Mouse (Mus musculus): ENCODE results near the gene Homez. TPM values are rescaled to one million over a fixed set of nuclear protein-coding genes. Genes with fewer than 3 reads are reported as not detected.

Gene Homez
- polyA plus RNA-seq, 1 experiment from 2014 or later: 10.6 TPM

DNA sequence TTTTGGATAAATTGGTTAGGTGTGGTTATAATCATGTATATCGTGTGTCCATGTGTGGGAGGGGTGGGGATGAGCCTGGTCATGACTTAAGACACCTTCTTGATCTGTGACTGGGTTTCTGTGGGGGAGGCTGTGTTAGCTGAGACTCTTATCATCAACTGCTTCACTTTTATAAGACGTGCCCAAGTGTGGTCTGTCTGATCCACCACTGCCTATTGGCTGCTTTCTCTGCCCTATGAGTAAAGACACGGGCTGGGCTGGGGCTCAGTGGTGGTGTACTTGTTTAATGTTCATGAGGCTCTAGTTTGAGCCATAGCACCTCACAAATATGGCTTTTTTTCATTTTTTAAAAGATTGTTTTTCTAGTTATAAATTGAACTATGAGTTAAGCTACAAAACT is 55.0 kb downstream of the Homez start:
- no peaks in the 10 kb centered on the region for H3K9me3 ChIP-seq (replicated peaks)
- 74% methylated on average over 3 of the region's 3 CpGs for WGBS

GRCm38 (mm10) chr14:54813991-54814390 is 56.8 kb downstream of the Homez start, which contains the start of gene Rnf212b:
Gene Rnf212b, plus strand, starts transcription at chr14:54814141.
- H3K4me1 ChIP-seq: no peaks in the 10 kb centered on the region
- no peak within 1 kb of the TSS for H3K27ac ChIP-seq (replicated peaks)
- H3K9ac ChIP-seq (replicated peaks): no peak within 1 kb of the TSS
- H3K27me3 ChIP-seq (replicated peaks): no peaks in the 10 kb centered on the region
- H3K36me3 ChIP-seq: no peaks in the 10 kb centered on the region
- no peak for ATAC-seq (ENCODE audit: low FRiP score)
- no peak within 1 kb of the TSS for H3K4me3 ChIP-seq (replicated peaks)
- WGBS: 91% methylated on average over 29 of the region's 29 CpGs
- no peak within 1 kb of the TSS for H3K4me2 ChIP-seq
- H3K9me3 ChIP-seq (replicated peaks): no peaks in the 10 kb centered on the region

More for the DNA sequence above, 55.0 kb downstream of the Homez start:
- Histone ChIP-seq H3K4me3 (replicated peaks) (no peak overlapping the region), H3K36me3 (no peaks in the 10 kb centered on the region), H3K27ac (replicated peaks) (no peak overlapping the region), H3K4me1 (no peaks in the 10 kb centered on the region), H3K27me3 (replicated peaks) (no peaks in the 10 kb centered on the region), H3K4me2 (no peak overlapping the region), H3K9ac (replicated peaks) (no peak overlapping the region)
- no peak for ATAC-seq (ENCODE audit: low FRiP score)

DNA sequence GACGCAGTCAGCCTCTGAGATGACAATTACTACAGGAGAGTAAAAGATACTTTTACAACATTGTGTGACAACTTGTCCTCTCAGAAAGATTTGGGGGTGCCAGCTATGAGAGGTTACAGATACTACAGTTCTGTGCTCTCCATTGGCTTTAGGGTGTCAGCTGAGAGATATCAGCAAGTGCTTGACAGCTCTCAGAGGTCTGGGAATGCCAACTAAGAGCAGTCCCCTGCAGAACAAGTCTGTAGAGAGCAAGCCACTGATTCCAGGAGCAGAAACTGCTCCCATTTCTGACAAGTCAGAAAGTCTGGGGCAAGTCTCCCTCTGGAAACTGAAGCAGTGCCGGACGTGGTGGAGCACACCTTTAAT is 61.1 kb downstream of the Homez start:
- ATAC-seq (ENCODE audit: low FRiP score): no peak
- Histone ChIP-seq H3K4me3 (replicated peaks) (no peak overlapping the region), H3K36me3 (no peaks in the 10 kb centered on the region), H3K27ac (replicated peaks) (no peak overlapping the region), H3K9me3 (replicated peaks) (no peaks in the 10 kb centered on the region), H3K27me3 (replicated peaks) (no peaks in the 10 kb centered on the region), H3K4me2 (no peak overlapping the region), H3K4me1 (no peaks in the 10 kb centered on the region), H3K9ac (replicated peaks) (no peak overlapping the region)
- 84% methylated on average over 3 of the region's 3 CpGs for WGBS

DNA sequence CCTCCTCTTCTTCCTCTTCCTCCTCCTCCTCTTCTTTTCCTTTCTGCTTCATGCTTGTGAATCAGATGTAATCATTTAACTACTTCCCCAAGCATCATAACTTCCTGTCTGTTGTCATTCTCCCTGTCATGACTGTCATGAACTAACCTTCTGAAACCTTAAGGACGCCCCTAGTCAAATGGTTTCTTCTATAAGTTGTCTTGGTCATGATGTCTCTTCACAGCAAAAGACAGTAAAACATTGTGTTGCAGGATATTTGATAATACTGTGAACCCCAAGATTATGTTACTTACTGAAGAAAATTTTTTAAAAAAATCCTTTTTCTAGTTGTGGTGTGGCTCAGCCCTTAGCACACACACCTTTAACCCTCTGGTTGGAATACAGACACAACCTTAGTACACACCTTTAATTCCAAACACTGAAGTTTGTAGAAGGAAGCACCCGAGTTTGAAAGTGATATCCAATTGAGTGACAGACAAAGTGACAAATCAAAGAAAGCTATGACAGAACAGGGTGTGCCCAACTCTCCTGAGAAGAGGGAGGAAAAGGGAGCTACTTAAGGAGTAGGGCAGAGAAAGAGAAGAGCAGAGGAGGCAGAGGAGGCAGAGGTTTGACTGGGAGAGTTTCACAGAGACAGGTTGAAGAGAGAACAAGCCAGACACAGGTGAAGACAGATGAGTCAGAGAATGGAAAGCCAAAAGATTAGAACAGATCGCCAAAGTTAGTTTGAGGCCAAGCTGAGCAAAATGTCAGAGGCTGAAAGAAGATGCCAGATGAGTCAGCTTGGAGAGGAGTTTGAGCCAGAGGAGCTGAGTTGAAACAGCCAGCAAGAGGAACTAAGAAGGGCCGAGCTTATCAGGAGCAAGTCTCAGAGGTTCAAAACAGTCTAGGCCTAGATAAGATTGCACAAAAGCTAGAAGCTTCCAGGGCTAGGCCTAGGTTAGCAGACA is 61.8 kb downstream of the Homez start:
- Histone ChIP-seq H3K4me1 (no peaks in the 10 kb centered on the region), H3K36me3 (no peaks in the 10 kb centered on the region), H3K4me2 (no peak overlapping the region), H3K9me3 (replicated peaks) (no peaks in the 10 kb centered on the region), H3K27me3 (replicated peaks) (no peaks in the 10 kb centered on the region), H3K27ac (replicated peaks) (no peak overlapping the region), H3K9ac (replicated peaks) (no peak overlapping the region), H3K4me3 (replicated peaks) (no peak overlapping the region)
- WGBS: 81% methylated on average over 4 of the region's 4 CpGs
- no peak for ATAC-seq (ENCODE audit: low FRiP score)

DNA sequence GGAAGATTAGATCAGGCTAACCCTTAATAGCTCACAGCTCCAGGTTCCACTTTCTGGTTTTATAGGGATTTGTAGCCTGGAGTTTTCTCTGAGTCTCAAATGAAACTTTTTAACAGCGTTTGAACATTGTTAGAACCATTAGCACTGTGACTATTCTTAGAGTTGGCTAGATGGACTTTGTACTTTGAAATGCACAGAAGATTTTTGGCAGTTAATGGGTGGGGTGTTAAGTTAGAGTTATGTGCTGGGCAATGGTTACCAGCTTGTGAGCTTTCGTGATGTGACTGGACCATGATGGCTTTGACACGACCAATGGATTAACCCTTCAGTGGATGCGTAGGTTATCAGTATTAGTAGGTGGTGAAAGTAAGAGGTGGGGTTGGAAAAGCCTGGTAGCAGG is 64.6 kb downstream of the Homez start:
- ATAC-seq (ENCODE audit: low FRiP score): no peak
- Histone ChIP-seq H3K27ac (replicated peaks) (no peak overlapping the region), H3K4me2 (no peak overlapping the region), H3K9me3 (replicated peaks) (no peaks in the 10 kb centered on the region), H3K4me1 (no peaks in the 10 kb centered on the region), H3K4me3 (replicated peaks) (no peak overlapping the region), H3K27me3 (replicated peaks) (no peaks in the 10 kb centered on the region), H3K36me3 (no peaks in the 10 kb centered on the region), H3K9ac (replicated peaks) (no peak overlapping the region)
- WGBS: 88% methylated on average over 4 of the region's 4 CpGs

Other genes with a start within 250 kb of the Homez start
- 0.04 and 27.8 TPM in 2 replicates for gene Psmb11, start 249.5 kb downstream of the Homez start, polyA plus RNA-seq (2015; fragmentation: Nextera tagmentation; extraction: Ambion mirVana)
- gene Gm17606, start 230.0 kb downstream of the Homez start, polyA plus RNA-seq (2015; fragmentation: Nextera tagmentation; extraction: Ambion mirVana): not detected in 2 replicates
- gene Cdh24, start 229.6 kb downstream of the Homez start, polyA plus RNA-seq (2015; fragmentation: Nextera tagmentation; extraction: Ambion mirVana): 13.2 and 14.0 TPM in 2 replicates
- 72.2 and 72.3 TPM in 2 replicates for gene 1700123O20Rik, start 184.7 kb downstream of the Homez start, polyA plus RNA-seq (2015; fragmentation: Nextera tagmentation; extraction: Ambion mirVana)
- 113 and 115 TPM in 2 replicates for gene Acin1, start 184.0 kb downstream of the Homez start, polyA plus RNA-seq (2015; fragmentation: Nextera tagmentation; extraction: Ambion mirVana)
- 0.18 and 0.19 TPM in 2 replicates for gene Gm29776, start 172.1 kb downstream of the Homez start, polyA plus RNA-seq (2015; fragmentation: Nextera tagmentation; extraction: Ambion mirVana)
- gene Cebpe, start 158.8 kb downstream of the Homez start, polyA plus RNA-seq (2015; fragmentation: Nextera tagmentation; extraction: Ambion mirVana): 0.12 and 0.29 TPM in 2 replicates
- 6.1 and 8.1 TPM in 2 replicates for gene Slc7a8, start 89.0 kb downstream of the Homez start, polyA plus RNA-seq (2015; fragmentation: Nextera tagmentation; extraction: Ambion mirVana)
- gene Rnf212b, start 56.8 kb downstream of the Homez start, polyA plus RNA-seq (2015; fragmentation: Nextera tagmentation; extraction: Ambion mirVana): 0.19 TPM in 1 of 2 replicates, not detected in the other
- 4.0 and 4.1 TPM in 2 replicates for gene Ppp1r3e, start 6.6 kb upstream of the Homez start, polyA plus RNA-seq (2015; fragmentation: Nextera tagmentation; extraction: Ambion mirVana)
- 3.4 and 4.0 TPM in 2 replicates for gene Bcl2l2, start 12.4 kb upstream of the Homez start, polyA plus RNA-seq (2015; fragmentation: Nextera tagmentation; extraction: Ambion mirVana)
- not detected in 2 replicates for gene Gm20521, start 12.5 kb upstream of the Homez start, polyA plus RNA-seq (2015; fragmentation: Nextera tagmentation; extraction: Ambion mirVana)
- 148 and 158 TPM in 2 replicates for gene Pabpn1, start 21.5 kb upstream of the Homez start, polyA plus RNA-seq (2015; fragmentation: Nextera tagmentation; extraction: Ambion mirVana)
- 228 and 297 TPM in 2 replicates for gene Slc22a17, start 42.2 kb upstream of the Homez start, polyA plus RNA-seq (2015; fragmentation: Nextera tagmentation; extraction: Ambion mirVana)
- gene Efs, start 55.2 kb upstream of the Homez start, polyA plus RNA-seq (2015; fragmentation: Nextera tagmentation; extraction: Ambion mirVana): 11.9 and 16.4 TPM in 2 replicates
- gene Il25, start 61.7 kb upstream of the Homez start, polyA plus RNA-seq (2015; fragmentation: Nextera tagmentation; extraction: Ambion mirVana): 0.51 and 0.63 TPM in 2 replicates
- gene Cmtm5, start 65.3 kb upstream of the Homez start, polyA plus RNA-seq (2015; fragmentation: Nextera tagmentation; extraction: Ambion mirVana): 15.8 and 18.1 TPM in 2 replicates
- gene Myh6, start 96.0 kb upstream of the Homez start, polyA plus RNA-seq (2015; fragmentation: Nextera tagmentation; extraction: Ambion mirVana): 1.8 and 2.5 TPM in 2 replicates
- not detected in 2 replicates for gene Gm17428, start 106.0 kb upstream of the Homez start, polyA plus RNA-seq (2015; fragmentation: Nextera tagmentation; extraction: Ambion mirVana)
- gene Myh7, start 123.7 kb upstream of the Homez start, polyA plus RNA-seq (2015; fragmentation: Nextera tagmentation; extraction: Ambion mirVana): 7.4 and 9.6 TPM in 2 replicates
- 47.6 and 60.4 TPM in 2 replicates for gene Ngdn, start 144.5 kb upstream of the Homez start, polyA plus RNA-seq (2015; fragmentation: Nextera tagmentation; extraction: Ambion mirVana)
- 20.3 and 24.5 TPM in 2 replicates for gene Zfhx2, start 221.4 kb upstream of the Homez start, polyA plus RNA-seq (2015; fragmentation: Nextera tagmentation; extraction: Ambion mirVana)
- gene Thtpa, start 223.8 kb upstream of the Homez start, polyA plus RNA-seq (2015; fragmentation: Nextera tagmentation; extraction: Ambion mirVana): 27.9 and 31.6 TPM in 2 replicates
- 6.2 and 12.4 TPM in 2 replicates for gene Ap1g2, start 235.6 kb upstream of the Homez start, polyA plus RNA-seq (2015; fragmentation: Nextera tagmentation; extraction: Ambion mirVana)
- gene Jph4, start 246.0 kb upstream of the Homez start, polyA plus RNA-seq (2015; fragmentation: Nextera tagmentation; extraction: Ambion mirVana): 30.6 and 37.0 TPM in 2 replicates

Data from neural tube, embryonic 15.5 days (tissue).